Mouse (Mus musculus) E14TG2a.4 (cell line): ENCODE measurements around the gene Smc6.

Source experiments
- CTCF ChIP-seq: conservative IDR thresholded peaks from 2 replicates; pipeline ENCODE4 v1.5.1; 2014; ENCODE audit warnings: low read length
- NANOG ChIP-seq: IDR thresholded peaks from 2 replicates; pipeline ENCODE4 v1.6.1; 2014; ENCODE audit warnings: borderline replicate concordance, low read length, mixed read lengths
- POU5F1 ChIP-seq: IDR thresholded peaks from 2 replicates; pipeline ENCODE4 v1.6.1; 2014; ENCODE audit warnings: low read length, borderline replicate concordance

- TF ChIP-seq CTCF (no peak), POU5F1 (no peak), NANOG (peak; percentile 98)
Measured at GRCm38 (mm10) chr12:11216454-11216853, 49.2 kb upstream of the Smc6 start.
